Mouse (Mus musculus) cerebellum, adult 2 months (tissue): Measurements from ENCODE around the gene Jup. TPM values are rescaled to one million over a fixed set of nuclear protein-coding genes. Genes with fewer than 3 reads are reported as not detected.

Experiments used
- DNase-seq, 2 experiments: peaks; one replicate each; pipeline ENCODE4 v3.0.0; 2021
- H3K27ac ChIP-seq: fragments of 200-500 bp; 2 replicates; pipeline ENCODE4 v1.5.1; 2012; ENCODE audit warnings: low read length, control low read depth, inconsistent platforms; ENCODE audit not compliant: insufficient read depth
- H3K27me3 ChIP-seq: fragments of 200-500 bp; 2 replicates; pipeline ENCODE4 v1.6.1; 2012; ENCODE audit warnings: inconsistent platforms, mild to moderate bottlenecking, low read length, moderate library complexity; ENCODE audit not compliant: control insufficient read depth, insufficient read depth
- H3K4me1 ChIP-seq: fragments of 200-500 bp; 2 replicates; pipeline ENCODE4 v1.6.1; 2011; ENCODE audit warnings: low read length; ENCODE audit not compliant: control insufficient read depth, insufficient read depth
- H3K4me3 ChIP-seq: fragments of 200-500 bp; replicated peaks from 2 replicates; pipeline ENCODE3; 2011; ENCODE audit warnings: mild to moderate bottlenecking, low read depth, low read length, control low read depth; ENCODE audit not compliant: insufficient read depth
- CTCF ChIP-seq: fragments of 200-500 bp; IDR thresholded peaks from 2 replicates; pipeline ENCODE4 v1.5.1; 2011; ENCODE audit warnings: low read depth, mild to moderate bottlenecking, control low read depth, low read length, moderate library complexity, borderline replicate concordance; ENCODE audit not compliant: insufficient read depth
- POLR2A ChIP-seq: fragments of 200-500 bp; IDR thresholded peaks from 2 replicates; pipeline ENCODE4 v1.6.1; 2011; ENCODE audit warnings: low read length, control low read depth, borderline replicate concordance; ENCODE audit not compliant: insufficient read depth
- WGBS: fragments of 180-500 bp; shearing (Covaris S2); methylation state at CpG from one replicate; pipeline ENCODE4 v1.1.7; 2018; 5-methylcytosine and 5-hydroxymethylcytosine counted together
- polyA plus RNA-seq: library from polyadenylated mRNA; depleted of rRNA; stranded (reverse); fragments of >200 nt; gene quantifications from 2 replicates; pipeline ENCODE4 v1.2.3, GENCODE M21; 2012

Jup gene
- polyA plus RNA-seq, 1 experiment = 127 TPM

- DNase-seq = peak in 1 of 2 experiments; percentile 35
- TF ChIP-seq POLR2A = no peak
- TF ChIP-seq CTCF = no peak
- H3K27me3 ChIP-seq = no peaks in the 10 kb centered on the region
- H3K4me3 ChIP-seq = no peak overlapping the region
- 13% methylated on average over 7 of the region's 7 CpGs for WGBS
- H3K4me1 ChIP-seq = peaks cover 24% of the 10 kb centered on the region
- H3K27ac ChIP-seq = 0 out of 2 replicates have a peak overlapping the region, but pooled peaks have one; percentile 11
These were observed 32.5 kb upstream of the Jup start for GRCm38 (mm10) chr11:100430052-100430451.

DNA sequence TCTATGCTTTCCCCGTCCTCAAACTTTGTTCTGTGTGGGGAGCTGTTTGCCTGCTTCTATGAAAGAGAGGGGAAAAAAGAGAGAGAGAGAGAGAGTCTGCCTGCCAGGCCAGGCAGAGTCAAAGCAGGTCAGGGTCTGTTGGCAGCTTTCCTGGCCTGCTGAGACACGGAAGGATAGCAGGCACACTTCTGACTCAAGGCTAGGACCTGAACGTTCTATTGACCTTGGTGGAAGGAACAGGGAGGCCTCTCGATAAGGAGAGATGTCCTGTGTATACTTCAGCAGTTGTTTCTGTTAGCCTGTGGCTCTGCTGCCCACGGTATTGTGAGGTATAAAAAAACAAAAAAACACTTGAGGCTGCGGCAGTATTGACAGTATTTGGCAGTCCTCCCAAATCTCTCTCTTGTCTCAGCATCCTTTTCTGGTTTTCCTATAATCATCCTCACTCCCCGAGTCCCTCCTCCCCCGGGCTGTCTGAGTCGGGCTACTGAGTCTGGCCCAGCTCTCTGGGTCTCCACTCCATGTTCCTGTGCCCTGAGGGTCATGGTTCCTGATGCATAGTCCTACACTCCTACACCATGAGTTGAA lies 31.1 kb upstream of the Jup start:
- peaks cover 24% of the 10 kb centered on the region for H3K4me1 ChIP-seq
- no peaks in the 10 kb centered on the region for H3K27me3 ChIP-seq
- TF ChIP-seq CTCF = no peak
- no peak for TF ChIP-seq POLR2A
- WGBS = 27% methylated on average over 9 of the region's 9 CpGs
- DNase-seq = peak in 1 of 2 experiments; percentile 58
- no peak overlapping the region for H3K4me3 ChIP-seq
- no peak overlapping the region for H3K27ac ChIP-seq

GRCm38 (mm10) chr11:100426820-100427219 lies 29.3 kb upstream of the Jup start:
- DNase-seq = no peak
- H3K27ac ChIP-seq = no peak overlapping the region
- no peaks in the 10 kb centered on the region for H3K27me3 ChIP-seq
- H3K4me3 ChIP-seq = no peak overlapping the region
- 90% methylated on average over 3 of the region's 3 CpGs for WGBS
- peaks cover 24% of the 10 kb centered on the region for H3K4me1 ChIP-seq
- TF ChIP-seq CTCF (no peak), POLR2A (no peak)

DNA sequence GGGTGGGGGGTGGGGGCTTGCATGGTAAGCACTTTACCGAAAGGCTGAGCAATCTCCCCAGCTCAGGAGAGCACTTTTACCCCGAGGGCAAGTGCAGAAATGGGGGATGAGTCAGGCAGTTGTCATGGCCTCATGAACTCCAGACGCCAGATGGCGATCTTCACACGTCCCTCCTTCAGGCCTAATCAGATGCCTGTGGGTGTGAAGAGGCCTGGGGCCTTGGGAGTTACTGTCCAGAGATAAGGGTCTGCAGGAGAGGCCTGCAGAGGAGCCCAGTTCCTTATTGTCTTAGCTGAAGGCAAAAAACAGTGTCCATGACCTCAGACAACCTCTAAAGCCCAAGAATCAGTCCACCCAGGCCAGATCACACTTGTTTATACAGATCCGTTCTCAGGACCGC lies 28.3 kb upstream of the Jup start:
- Histone ChIP-seq H3K27ac (no peak overlapping the region), H3K27me3 (no peaks in the 10 kb centered on the region), H3K4me1 (peaks cover 24% of the 10 kb centered on the region), H3K4me3 (no peak overlapping the region)
- TF ChIP-seq CTCF (peak; percentile 84), POLR2A (no peak)
- 32% methylated on average over 7 of the region's 7 CpGs for WGBS
- DNase-seq = peak; percentile 73 to 80

GRCm38 (mm10) chr11:100423836-100424235 lies 26.3 kb upstream of the Jup start:
- 91% methylated on average over 7 of the region's 7 CpGs for WGBS
- H3K27ac ChIP-seq = no peak overlapping the region
- H3K4me1 ChIP-seq = peaks cover 8% of the 10 kb centered on the region; the same call in 1 of the 2 replicates
- no peaks in the 10 kb centered on the region for H3K27me3 ChIP-seq
- TF ChIP-seq CTCF (no peak), POLR2A (no peak)
- no peak overlapping the region for H3K4me3 ChIP-seq
- no peak for DNase-seq

GRCm38 (mm10) chr11:100421537-100421936 lies 24.0 kb upstream of the Jup start:
- no peak for DNase-seq
- Histone ChIP-seq H3K27me3 (no peaks in the 10 kb centered on the region), H3K27ac (no peak overlapping the region), H3K4me1 (peaks cover 2% of the 10 kb centered on the region; the same call in 1 of the 2 replicates), H3K4me3 (no peak overlapping the region)
- TF ChIP-seq CTCF (no peak), POLR2A (no peak)
- 37% methylated on average over 8 of the region's 8 CpGs for WGBS

- Histone ChIP-seq H3K4me1 (peaks cover 9% of the 10 kb centered on the region; the same call in 1 of the 2 replicates), H3K4me3 (peak within 1 kb of the TSS; percentile 52)
- 7% methylated on average over 30 of the region's 31 CpGs for WGBS
These were observed 17.6 kb upstream of the Jup start, which contains the start of gene Fkbp10 for GRCm38 (mm10) chr11:100414914-100415822. TSS of gene Fkbp10 (plus strand) at chr11:100415697.

More at GRCm38 (mm10) chr11:100414914-100415822, 17.6 kb upstream of the Jup start, which contains the start of gene Fkbp10:
- no peak for TF ChIP-seq POLR2A
- TF ChIP-seq CTCF = no peak
- no peak within 1 kb of the TSS for H3K27ac ChIP-seq
- no peaks in the 10 kb centered on the region for H3K27me3 ChIP-seq
- no peak for DNase-seq
